Mouse (Mus musculus): ENCODE measurements around the gene Ptpn18. TPM values are rescaled to one million over a fixed set of nuclear protein-coding genes. Genes with fewer than 3 reads are reported as not detected.
"Not testable (repeated sequence)": the region's sequence is repeated elsewhere in the genome, so short reads cannot be mapped to it uniquely, and the experiment has no call there.

Gene Ptpn18
- total RNA-seq, 1 experiment, result 4.0 TPM

GRCm38 (mm10) chr1:34434660-34435160, 24.9 kb upstream of the Ptpn18 start:
- peak; percentile 74 for DNase-seq (ENCODE audit: low read depth, low spot score)
- TF ChIP-seq HCFC1 (IDR thresholded peaks at IDR 0.05; ENCODE audit: borderline replicate concordance, insufficient read depth, low read length) (peak; percentile 44; the same call in 1 of the 2 replicates), CHD2 (IDR thresholded peaks at IDR 0.05; ENCODE audit: low read depth, low read length) (no peak), ZNF384 (IDR thresholded peaks at IDR 0.05; ENCODE audit: low read depth, low read length) (no peak), MAFK (IDR thresholded peaks at IDR 0.05; ENCODE audit: insufficient read depth, low read depth, low read length) (peak; percentile 87), ZC3H11A (IDR thresholded peaks at IDR 0.05; ENCODE audit: borderline replicate concordance, low read depth, low read length) (no peak)
- peaks cover 3% of the 10 kb centered on the region; the same call in 1 of the 2 replicates for H3K9me3 ChIP-seq (ENCODE audit: control insufficient read depth, insufficient read depth, low read depth, low read length)

GRCm38 (mm10) chr1:34435371-34436120, 24.0 kb upstream of the Ptpn18 start:
- no peak for TF ChIP-seq CHD2 (IDR thresholded peaks at IDR 0.05; ENCODE audit: low read depth, low read length)
- no peak for TF ChIP-seq ZNF384 (IDR thresholded peaks at IDR 0.05; ENCODE audit: low read depth, low read length)
- TF ChIP-seq ZC3H11A (IDR thresholded peaks at IDR 0.05; ENCODE audit: borderline replicate concordance, low read depth, low read length), result no peak
- no peak for TF ChIP-seq HCFC1 (IDR thresholded peaks at IDR 0.05; ENCODE audit: borderline replicate concordance, insufficient read depth, low read length)
- no peak for TF ChIP-seq MAFK (IDR thresholded peaks at IDR 0.05; ENCODE audit: insufficient read depth, low read depth, low read length)
- peaks cover 2 to 3% of the 10 kb centered on the region in 2 experiments; a peak in 2 of 4 replicates for H3K4me1 ChIP-seq (ENCODE audit: control insufficient read depth in 2 of 2, insufficient read depth in 2 of 2, low read length in 2 of 2, poor library complexity in 1 of 2)
- H3K27ac ChIP-seq (ENCODE audit: insufficient read depth, low read depth, low read length, poor library complexity, severe bottlenecking), result no peak overlapping the region
- peak overlapping the region; percentile 78 for H3K9ac ChIP-seq (ENCODE audit: insufficient read depth, low read depth, low read length, poor library complexity, severe bottlenecking)
- H3K4me3 ChIP-seq (ENCODE audit: insufficient read depth in 1 of 2, low read depth in 1 of 2, low read length in 2 of 2, poor library complexity in 1 of 2, severe bottlenecking in 1 of 2), result peak overlapping the region; percentile 81 to 87
- no peaks in the 10 kb centered on the region for H3K9me3 ChIP-seq (ENCODE audit: control insufficient read depth, insufficient read depth, low read depth, low read length)
- DNase-seq (ENCODE audit: low read depth, low spot score), result no peak
- in situ Hi-C loops (cut with MboI; ENCODE audit: low sequenced_read_pairs in 2 of 2, unreplicated experiment in 2 of 2), result no loop called here
- 0 out of 2 replicates have a peak, but pooled peaks cover 4% of the 10 kb centered on the region for H3K36me3 ChIP-seq (ENCODE audit: control insufficient read depth, insufficient read depth, low read length, poor library complexity, severe bottlenecking)

More at GRCm38 (mm10) chr1:34434660-34435160, 24.9 kb upstream of the Ptpn18 start:
- in situ Hi-C loops (cut with MboI; ENCODE audit: low sequenced_read_pairs in 2 of 2, unreplicated experiment in 2 of 2), result no loop called here
- H3K36me3 ChIP-seq (ENCODE audit: control insufficient read depth, insufficient read depth, low read length, poor library complexity, severe bottlenecking), result 0 out of 2 replicates have a peak, but pooled peaks cover 4% of the 10 kb centered on the region
- H3K9ac ChIP-seq (ENCODE audit: insufficient read depth, low read depth, low read length, poor library complexity, severe bottlenecking), result peak overlapping the region; percentile 78
- peak overlapping the region; percentile 81 to 87 for H3K4me3 ChIP-seq (ENCODE audit: insufficient read depth in 1 of 2, low read depth in 1 of 2, low read length in 2 of 2, poor library complexity in 1 of 2, severe bottlenecking in 1 of 2)
- H3K27ac ChIP-seq (ENCODE audit: insufficient read depth, low read depth, low read length, poor library complexity, severe bottlenecking), result peak overlapping the region; percentile 32; the same call in 1 of the 2 replicates
- peaks cover 2 to 3% of the 10 kb centered on the region in 2 experiments; a peak in 2 of 4 replicates for H3K4me1 ChIP-seq (ENCODE audit: control insufficient read depth in 2 of 2, insufficient read depth in 2 of 2, low read length in 2 of 2, poor library complexity in 1 of 2)

GRCm38 (mm10) chr1:34436374-34436773, 23.2 kb upstream of the Ptpn18 start:
- no peak for DNase-seq (ENCODE audit: low read depth, low spot score)
- in situ Hi-C loops (cut with MboI; ENCODE audit: low sequenced_read_pairs in 2 of 2, unreplicated experiment in 2 of 2), result no loop called here

GRCm38 (mm10) chr1:34437366-34437765, 22.2 kb upstream of the Ptpn18 start:
- H3K4me3 ChIP-seq (ENCODE audit: insufficient read depth in 1 of 2, low read depth in 1 of 2, low read length in 2 of 2, poor library complexity in 1 of 2, severe bottlenecking in 1 of 2); H3K9ac ChIP-seq (ENCODE audit: insufficient read depth, low read depth, low read length, poor library complexity, severe bottlenecking); DNase-seq (ENCODE audit: low read depth, low spot score); H3K9me3 ChIP-seq (ENCODE audit: control insufficient read depth, insufficient read depth, low read depth, low read length); H3K4me1 ChIP-seq (ENCODE audit: control insufficient read depth in 2 of 2, insufficient read depth in 2 of 2, low read length in 2 of 2, poor library complexity in 1 of 2); H3K36me3 ChIP-seq (ENCODE audit: control insufficient read depth, insufficient read depth, low read length, poor library complexity, severe bottlenecking); in situ Hi-C loops (cut with MboI; ENCODE audit: low sequenced_read_pairs in 2 of 2, unreplicated experiment in 2 of 2); H3K27ac ChIP-seq (ENCODE audit: insufficient read depth, low read depth, low read length, poor library complexity, severe bottlenecking): not testable (repeated sequence)

More at GRCm38 (mm10) chr1:34436374-34436773, 23.2 kb upstream of the Ptpn18 start:
- Histone ChIP-seq H3K9me3 (ENCODE audit: control insufficient read depth, insufficient read depth, low read depth, low read length) (no peaks in the 10 kb centered on the region), H3K9ac (ENCODE audit: insufficient read depth, low read depth, low read length, poor library complexity, severe bottlenecking) (no peak overlapping the region), H3K4me1 (ENCODE audit: control insufficient read depth in 2 of 2, insufficient read depth in 2 of 2, low read length in 2 of 2, poor library complexity in 1 of 2) (peaks cover 2 to 3% of the 10 kb centered on the region in 2 experiments; a peak in 2 of 4 replicates), H3K27ac (ENCODE audit: insufficient read depth, low read depth, low read length, poor library complexity, severe bottlenecking) (no peak overlapping the region), H3K36me3 (ENCODE audit: control insufficient read depth, insufficient read depth, low read length, poor library complexity, severe bottlenecking) (0 out of 2 replicates have a peak, but pooled peaks cover 4% of the 10 kb centered on the region), H3K4me3 (ENCODE audit: insufficient read depth in 1 of 2, low read depth in 1 of 2, low read length in 2 of 2, poor library complexity in 1 of 2, severe bottlenecking in 1 of 2) (no peak overlapping the region)
- no peak for TF ChIP-seq CHD2 (IDR thresholded peaks at IDR 0.05; ENCODE audit: low read depth, low read length)

Measured in ES-E14 (cell line).